ENCODE assay signal across 8 mouse cellular contexts in the genomic region with DNA sequence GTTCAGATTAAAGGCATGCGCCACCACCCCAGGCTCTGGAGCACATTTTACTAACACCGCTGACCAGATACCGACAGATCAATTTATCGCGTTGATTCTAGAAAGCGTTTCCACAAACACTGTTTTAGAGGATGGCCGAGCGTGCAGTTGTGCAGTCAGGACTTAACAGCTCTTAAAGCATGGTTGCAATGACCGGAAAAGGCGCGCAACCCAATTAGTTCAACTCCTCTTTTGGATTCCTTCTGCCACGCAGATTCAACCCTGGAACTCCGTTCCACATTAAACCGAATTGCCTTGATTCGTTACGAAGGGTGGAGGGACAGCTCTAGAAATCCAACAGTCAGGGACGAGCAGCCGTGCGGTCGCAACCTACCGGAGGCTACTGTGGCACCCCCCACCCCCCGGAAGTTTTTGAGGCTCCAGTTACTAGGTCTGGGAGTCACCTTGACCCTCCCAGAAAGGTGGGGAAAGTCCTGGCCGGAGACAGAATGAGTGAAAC. TPM values are rescaled to one million over a fixed set of nuclear protein-coding genes. Genes with fewer than 3 reads are reported as not detected.
A peak's percentile ranks its signal among the peaks of the same experiment; 100 is the strongest.
DNase-seq lines count a peak whose midpoint lies in the region; ATAC-seq and TF ChIP-seq lines count a peak whose summit lies in the region.

No protein-coding gene starts in this region.

- TF ChIP-seq POLR2A in liver, adult 2 months (IDR thresholded peaks at IDR 0.05; ENCODE audit: extremely low read depth, insufficient read depth, low read length), result no peak

- H3K4me2 ChIP-seq in kidney, embryonic 14.5 days (replicated peaks; ENCODE audit: low read depth, low read length), result peak overlapping the region; percentile 64
- peak overlapping the region; percentile 52 for H3K4me2 ChIP-seq in neural tube, embryonic 14.5 days (ENCODE audit: low read depth, low read length)

- H3K4me1 ChIP-seq in kidney, embryonic 14.5 days (ENCODE audit: control insufficient read depth, insufficient read depth, low read length), result 0 out of 2 replicates have a peak, but pooled peaks cover 4% of the 10 kb centered on the region
- peaks cover 4% of the 10 kb centered on the region; the same call in 1 of the 2 replicates for H3K4me1 ChIP-seq in liver, adult 2 months (ENCODE audit: control insufficient read depth, insufficient read depth, low read length)
- H3K4me1 ChIP-seq in neural tube, embryonic 14.5 days (ENCODE audit: control insufficient read depth, insufficient read depth, low read length), result peaks cover 13% of the 10 kb centered on the region

- peak overlapping the region; percentile 73; the same call in 1 of the 2 replicates for H3K27ac ChIP-seq in kidney, embryonic 14.5 days (ENCODE audit: low read depth, low read length)
- H3K27ac ChIP-seq in liver, adult 2 months (replicated peaks; ENCODE audit: insufficient read depth, low read depth, low read length), result peak overlapping the region; percentile 88
- no peak overlapping the region for H3K27ac ChIP-seq in neural tube, embryonic 14.5 days (ENCODE audit: low read depth, low read length)

- H3K9ac ChIP-seq in kidney, embryonic 14.5 days (ENCODE audit: low read depth, low read length), result peak overlapping the region; percentile 63
- H3K9ac ChIP-seq in liver, adult 2 months (ENCODE audit: low read depth, low read length), result peak overlapping the region; percentile 62
- no peak overlapping the region; the same call in 1 of the 2 replicates for H3K9ac ChIP-seq in neural tube, embryonic 14.5 days (replicated peaks; ENCODE audit: low read depth, low read length)

- DNase-seq in kidney, postnatal 14 days, result no peak
- DNase-seq in ES-CJ7 (ENCODE audit: low read depth, low spot score), result peak; percentile 81
- peak; percentile 75 for DNase-seq in liver, adult 2 months (ENCODE audit: extremely low read depth, low read depth, low spot score)
- DNase-seq in thymus, postnatal 14 days, result no peak

- WGBS in kidney, embryonic 14.5 days, result under 1% methylated on average over 23 of the region's 23 CpGs
- WGBS in liver, adult 2 months, result under 1% methylated on average over 23 of the region's 23 CpGs
- under 1% methylated on average over 23 of the region's 23 CpGs for WGBS in neural tube, embryonic 14.5 days

- peak; percentile 84 for ATAC-seq in kidney, embryonic 14.5 days (ENCODE audit: low FRiP score, low TSS enrichment)
- peak; percentile 56 for ATAC-seq in common myeloid progenitor, adult 5-6 weeks (replicated peaks; ENCODE audit: low read depth, poor library complexity, severe bottlenecking)
- peak; percentile 52 for ATAC-seq in granulocyte monocyte progenitor cell, adult 5-6 weeks (replicated peaks; ENCODE audit: poor library complexity, severe bottlenecking)
- ATAC-seq in neural tube, embryonic 14.5 days (ENCODE audit: low read depth), result no peak; the same call in 1 of the 2 replicates

- peak overlapping the region; percentile 100 for H3K4me3 ChIP-seq in kidney, embryonic 14.5 days (ENCODE audit: low read length)
- peak overlapping the region; percentile 68 for H3K4me3 ChIP-seq in liver, adult 2 months (ENCODE audit: insufficient read depth, low read depth, low read length)
- peak overlapping the region; percentile 99 for H3K4me3 ChIP-seq in neural tube, embryonic 14.5 days (ENCODE audit: low read depth, low read length)

- H3K27me3 ChIP-seq in kidney, embryonic 14.5 days (ENCODE audit: control insufficient read depth, insufficient read depth, low read length), result no peaks in the 10 kb centered on the region
- no peaks in the 10 kb centered on the region for H3K27me3 ChIP-seq in liver, adult 2 months (ENCODE audit: control insufficient read depth, insufficient read depth, low read length)
- H3K27me3 ChIP-seq in neural tube, embryonic 14.5 days (ENCODE audit: control insufficient read depth, insufficient read depth, low read length), result no peaks in the 10 kb centered on the region; the same call in 1 of the 2 replicates

- TF ChIP-seq CTCF in liver, adult 2 months (IDR thresholded peaks at IDR 0.05; ENCODE audit: low read depth, low read length), result no peak

- H3K9me3 ChIP-seq in kidney, embryonic 14.5 days (ENCODE audit: control insufficient read depth, low read length), result no peaks in the 10 kb centered on the region
- no peaks in the 10 kb centered on the region for H3K9me3 ChIP-seq in neural tube, embryonic 14.5 days (ENCODE audit: control insufficient read depth, low read length)

- peaks cover 13% of the 10 kb centered on the region; the same call in 1 of the 2 replicates for H3K79me2 ChIP-seq in liver, adult 2 months (ENCODE audit: control insufficient read depth, insufficient read depth, low read length)

- H3K36me3 ChIP-seq in kidney, embryonic 14.5 days (ENCODE audit: control insufficient read depth, insufficient read depth, low read length), result peaks cover 2% of the 10 kb centered on the region; the same call in 1 of the 2 replicates
- H3K36me3 ChIP-seq in liver, adult 2 months (ENCODE audit: control insufficient read depth, insufficient read depth, low read length), result no peaks in the 10 kb centered on the region
- H3K36me3 ChIP-seq in neural tube, embryonic 14.5 days (ENCODE audit: control insufficient read depth, insufficient read depth, low read length), result no peaks in the 10 kb centered on the region

RNA-seq across cellular contexts. Expression of a gene that starts 28.2 kb away (rescaled TPM):
- polyA plus RNA-seq in kidney, embryonic 14.5 days (2014; fragmentation: Nextera tagmentation; extraction: Ambion mirVana), result 546 and 649 TPM in 2 replicates
- 2,714 and 3,049 TPM in 2 replicates for total RNA-seq in common myeloid progenitor, adult 5-6 weeks (2017)
- 799 and 903 TPM in 2 replicates for total RNA-seq in granulocyte monocyte progenitor cell, adult 5-6 weeks (2014; fragmentation: Nextera tagmentation)
- total RNA-seq in granulocyte monocyte progenitor cell, adult 5-6 weeks (2017), result 2,516 and 2,875 TPM in 2 replicates
- total RNA-seq in liver, adult 2 months (2014; rRNA removed), result 144 and 218 TPM in 2 replicates
- 48.9 and 62.1 TPM in 2 replicates for polyA plus RNA-seq in liver, adult 2 months (2012; rRNA removed)
- 305 and 382 TPM in 2 replicates for polyA plus RNA-seq in neural tube, embryonic 14.5 days (2014; fragmentation: Nextera tagmentation; extraction: Ambion mirVana)

Comparison
In these comparisons a context has a peak if more than half of its experiments do, and no peak if none do; other contexts are left out.
1. DNase-seq: peak in ES-CJ7 (single experiment) and liver, adult 2 months (single experiment); none in kidney, postnatal 14 days (single experiment) and thymus, postnatal 14 days (single experiment).
2. Peak in every context shown above with its lines, with median percentiles within 50 percentile points of each other: H3K4me3 ChIP-seq.